Mouse (Mus musculus): ENCODE data around the gene Slc35f1.
A peak's percentile ranks its signal among the peaks of the same experiment; 100 is the strongest.
"Not testable (repeated sequence)": the region's sequence is repeated elsewhere in the genome, so short reads cannot be mapped to it uniquely, and the experiment has no call there.

Slc35f1 gene

DNA sequence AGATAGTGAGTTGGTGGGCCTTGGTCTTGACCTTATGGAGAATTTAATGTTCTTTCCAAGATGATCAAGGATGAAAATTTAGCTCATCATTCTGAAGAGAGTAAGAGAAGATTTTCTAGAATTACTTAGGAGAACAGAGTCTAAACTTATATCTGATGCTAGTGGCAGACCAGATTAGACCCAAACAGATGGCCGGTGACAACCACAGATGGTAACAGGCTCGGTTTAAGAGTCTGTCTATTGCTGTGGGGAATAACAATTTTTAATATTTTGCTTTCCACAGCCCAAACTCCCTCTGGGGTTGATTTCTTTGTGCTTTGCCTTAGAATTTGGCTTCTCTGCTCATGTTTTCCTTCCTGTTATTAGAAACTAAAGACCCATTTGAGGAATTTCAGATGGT, 96.7 kb downstream of the Slc35f1 start:
- DNase-seq (ENCODE audit: low read depth), result no peak

DNA sequence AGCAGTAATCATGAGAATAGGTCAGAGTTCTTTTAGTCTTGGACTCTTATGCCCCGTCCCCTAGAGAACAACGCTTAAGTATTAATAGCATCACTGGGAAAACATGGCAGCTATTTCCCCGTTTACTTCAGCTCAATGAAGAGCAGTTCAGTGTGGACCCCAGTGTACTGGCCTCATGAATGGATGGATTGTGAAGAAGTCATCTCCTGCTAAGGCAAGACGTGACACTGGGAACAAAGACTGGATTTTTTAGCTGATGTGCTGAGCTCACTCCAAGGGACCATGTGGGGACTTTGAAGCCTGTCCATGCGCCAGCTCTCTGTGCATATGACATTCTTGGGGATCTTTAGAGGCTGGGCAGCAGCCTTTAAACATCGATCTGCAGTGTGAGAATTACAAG, 101.2 kb downstream of the Slc35f1 start:
- no peak for DNase-seq (ENCODE audit: low read depth)

DNA sequence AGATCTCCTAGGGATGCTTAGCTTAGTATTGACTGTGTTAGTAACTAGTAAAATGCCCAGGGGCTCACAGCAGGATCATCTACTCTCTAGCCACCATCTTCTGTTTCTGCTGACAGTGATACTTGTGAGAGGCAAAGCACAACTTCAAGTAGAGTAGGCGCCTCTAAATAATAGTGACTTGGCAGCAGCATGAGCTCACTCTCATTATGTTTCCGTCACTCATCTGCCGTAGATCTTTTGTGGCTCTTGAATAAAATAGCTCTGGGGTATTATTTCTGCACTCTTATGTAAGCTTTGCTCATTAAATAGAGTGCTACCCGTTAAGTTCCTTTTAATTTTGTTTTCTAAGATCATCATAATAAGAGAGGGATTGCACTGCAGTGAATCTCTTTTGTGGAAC, 107.1 kb downstream of the Slc35f1 start:
- DNase-seq (ENCODE audit: low read depth), result no peak

DNA sequence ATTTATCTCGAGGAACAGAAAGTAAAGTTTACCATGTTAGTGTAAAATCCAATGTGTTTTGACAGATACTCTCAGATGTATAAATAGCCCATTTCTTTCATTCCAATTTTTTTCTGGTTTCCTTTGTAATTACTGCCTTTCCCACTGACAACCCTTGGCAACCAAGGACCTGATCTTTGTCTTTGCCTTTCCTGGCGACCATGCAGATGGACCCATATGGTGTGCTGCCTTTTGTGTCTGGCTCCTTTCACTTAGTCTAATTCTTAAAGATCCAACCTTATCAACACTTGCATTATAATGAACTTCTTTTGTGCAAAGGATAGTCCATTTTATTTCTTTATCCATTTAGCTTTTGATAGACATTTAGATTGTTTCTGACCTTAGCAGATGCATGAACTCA, 117.5 kb downstream of the Slc35f1 start:
- DNase-seq (ENCODE audit: low read depth), result no peak

DNA sequence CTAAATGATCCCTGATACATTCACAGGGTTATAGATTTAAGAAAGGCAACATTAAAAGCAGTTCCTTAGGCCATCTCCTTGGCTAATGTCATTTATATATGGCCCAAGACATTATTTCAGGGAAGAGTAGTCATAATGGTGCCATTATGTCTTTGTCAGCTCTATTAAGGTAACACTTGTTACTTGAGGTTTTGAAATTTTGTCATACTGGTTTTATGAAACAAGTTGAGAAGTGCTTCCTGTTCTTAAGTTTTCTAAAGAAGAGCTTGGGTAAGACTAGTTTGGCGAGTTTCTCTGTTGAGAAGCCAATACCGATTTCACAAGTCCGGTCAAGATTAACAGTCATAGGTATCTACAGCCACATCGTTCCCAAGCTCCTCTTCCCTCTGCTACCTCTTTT, 122.5 kb downstream of the Slc35f1 start:
- DNase-seq (ENCODE audit: low read depth), result no peak

DNA sequence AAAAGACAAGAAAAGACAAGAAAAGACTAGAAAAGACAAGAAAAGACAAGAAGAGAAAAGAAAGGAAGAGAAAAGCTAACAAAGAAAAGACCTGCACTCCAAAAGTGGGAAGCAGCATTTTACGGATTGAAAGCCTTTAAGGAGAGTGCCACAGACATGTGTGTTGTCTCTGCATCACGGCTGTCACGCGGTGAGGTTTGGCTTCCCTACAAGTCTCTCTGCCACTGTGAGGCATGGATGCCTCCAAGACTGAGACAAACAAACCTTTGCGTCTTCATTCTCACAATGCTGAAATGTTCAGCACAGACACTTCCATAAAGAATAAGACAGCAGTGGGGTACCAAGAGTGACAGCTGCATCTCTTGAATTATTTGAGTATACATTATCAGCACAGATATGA, 124.0 kb downstream of the Slc35f1 start:
- DNase-seq (ENCODE audit: low read depth), result no peak

DNA sequence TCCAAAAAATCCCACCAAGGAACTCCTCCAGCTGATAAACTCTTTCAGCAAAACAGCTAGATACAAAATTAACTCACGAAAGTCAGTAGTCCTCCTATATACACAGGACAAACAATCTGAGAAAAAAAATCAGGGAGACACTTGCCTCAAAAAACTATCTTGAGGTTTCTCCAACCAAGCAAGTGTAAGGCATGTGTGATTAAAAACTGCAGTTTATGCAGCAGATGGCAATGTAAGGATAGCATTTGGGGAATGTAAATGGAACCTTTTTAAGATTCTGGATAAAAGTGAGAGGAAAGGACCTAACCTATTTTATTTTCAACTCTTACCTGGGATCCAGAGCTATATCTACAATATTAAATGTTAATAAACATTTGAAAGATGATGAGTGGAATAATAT, 129.3 kb downstream of the Slc35f1 start:
- no peak for DNase-seq (ENCODE audit: low read depth)

DNA sequence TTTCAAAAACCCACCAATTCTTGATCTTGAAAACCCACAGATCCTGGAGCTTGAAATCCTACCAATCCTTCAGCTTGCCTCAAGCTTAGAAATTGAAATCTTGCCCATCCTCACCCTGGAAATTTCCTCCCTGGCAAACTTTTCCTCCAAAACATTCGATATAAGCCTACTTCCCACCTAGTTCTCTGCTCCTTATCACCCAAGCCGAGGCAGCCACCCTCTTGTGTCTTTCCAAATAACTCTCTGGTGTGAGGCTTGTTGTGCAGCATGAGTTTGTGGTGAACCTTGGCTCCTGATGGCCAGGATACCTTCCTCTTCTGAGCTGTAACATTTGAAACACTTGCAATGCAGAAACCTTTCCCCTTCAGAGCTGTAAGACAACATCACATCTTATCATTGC, 132.6 kb downstream of the Slc35f1 start:
- DNase-seq (ENCODE audit: low read depth), result no peak

DNA sequence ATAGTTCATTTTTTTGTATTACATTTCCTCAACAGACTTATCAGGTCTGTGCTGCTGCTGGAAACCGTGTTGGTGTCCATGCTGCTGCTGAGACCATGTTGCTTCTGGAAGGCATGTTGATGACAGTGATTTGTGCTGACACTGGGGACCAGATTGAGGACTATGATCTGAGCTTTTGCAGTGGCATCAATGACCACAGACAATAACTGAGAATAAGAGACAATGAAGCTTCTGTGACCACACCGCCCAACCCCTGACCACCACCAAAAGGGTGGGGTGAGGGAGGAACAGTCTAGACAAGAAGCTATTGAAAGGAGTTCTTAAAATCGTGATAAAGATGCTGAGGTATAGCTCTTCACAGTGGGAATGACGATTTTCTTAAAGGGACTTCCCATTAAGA, 135.4 kb downstream of the Slc35f1 start:
- no peak for DNase-seq (ENCODE audit: low read depth)

DNA sequence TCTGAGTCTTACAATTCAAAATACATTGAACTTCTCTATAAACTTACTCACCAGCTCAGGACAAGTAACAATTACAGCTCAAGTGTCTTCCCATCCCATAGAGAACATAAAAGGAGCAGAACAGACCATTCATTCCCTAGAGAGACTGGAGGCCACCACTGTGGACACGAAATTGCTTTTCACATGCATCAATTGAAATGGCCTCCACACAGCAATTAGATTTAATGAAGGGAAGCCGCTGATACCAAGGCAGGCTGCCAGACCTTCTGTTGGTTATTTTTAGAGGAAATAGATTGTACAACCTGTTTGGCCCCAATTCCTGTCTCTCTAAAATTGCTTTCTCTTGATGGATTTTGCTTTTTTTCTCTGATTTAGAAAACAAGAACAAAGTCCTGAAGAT, 150.5 kb downstream of the Slc35f1 start:
- DNase-seq (ENCODE audit: low read depth), result no peak

DNA sequence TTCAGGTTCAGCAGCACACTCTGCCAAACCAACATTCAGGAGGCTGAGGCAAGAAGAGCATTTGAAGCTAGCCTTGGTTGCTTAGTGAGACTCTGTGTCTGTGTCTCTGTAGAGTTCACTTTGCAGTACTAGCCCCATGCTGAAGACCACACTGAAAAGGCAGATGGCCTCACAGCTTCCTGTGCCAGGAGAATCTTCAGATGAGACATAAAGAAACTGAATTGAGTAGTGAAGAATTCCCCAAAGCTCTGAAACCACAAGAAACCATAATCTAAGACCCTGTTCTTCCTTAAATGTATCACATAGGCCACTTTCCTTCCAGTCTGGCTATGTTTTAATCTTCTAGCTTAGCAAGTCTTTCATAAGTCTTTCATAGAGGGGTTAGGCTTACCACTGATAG, 161.7 kb downstream of the Slc35f1 start:
- no peak for DNase-seq (ENCODE audit: low read depth)

DNA sequence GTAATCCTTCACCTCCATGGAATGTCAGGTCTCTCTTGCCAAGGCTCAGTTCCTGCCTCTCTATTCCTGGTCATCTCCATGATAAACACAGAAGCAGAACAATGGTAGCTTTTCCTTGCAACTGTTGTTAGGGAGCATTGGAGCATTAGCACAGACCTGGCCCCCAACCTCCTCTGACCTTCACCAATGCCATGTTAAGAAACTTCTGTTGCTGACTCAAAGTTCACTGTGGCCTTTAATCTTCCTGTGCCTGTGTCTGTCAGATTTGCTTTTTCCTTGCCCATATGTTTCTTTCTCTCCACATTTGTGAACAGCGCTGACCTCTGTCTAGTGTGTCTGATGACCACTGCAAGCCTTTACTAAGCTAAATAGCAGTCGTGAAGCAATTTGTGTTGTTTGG, 170.5 kb downstream of the Slc35f1 start:
- no peak for DNase-seq (ENCODE audit: low read depth)

DNA sequence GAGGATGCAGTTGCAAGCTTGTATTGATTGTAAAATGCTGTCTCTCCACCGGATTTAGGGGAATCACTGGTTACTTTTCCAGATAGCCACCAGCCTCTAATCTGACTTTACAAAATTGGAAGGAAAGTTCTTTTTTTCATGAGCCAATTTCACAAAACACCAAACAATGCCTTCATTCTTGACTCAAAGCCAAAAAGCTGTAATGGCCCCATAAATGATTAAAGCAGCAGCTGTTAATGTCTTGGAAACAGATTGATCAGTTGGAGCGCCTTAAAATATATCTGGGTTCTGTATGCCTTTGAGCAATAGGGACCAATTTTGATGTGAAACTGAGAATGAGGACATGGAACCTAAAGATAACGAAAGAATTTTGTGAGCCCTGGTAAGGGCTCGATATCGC, 174.6 kb downstream of the Slc35f1 start:
- no peak for DNase-seq (ENCODE audit: low read depth)

DNA sequence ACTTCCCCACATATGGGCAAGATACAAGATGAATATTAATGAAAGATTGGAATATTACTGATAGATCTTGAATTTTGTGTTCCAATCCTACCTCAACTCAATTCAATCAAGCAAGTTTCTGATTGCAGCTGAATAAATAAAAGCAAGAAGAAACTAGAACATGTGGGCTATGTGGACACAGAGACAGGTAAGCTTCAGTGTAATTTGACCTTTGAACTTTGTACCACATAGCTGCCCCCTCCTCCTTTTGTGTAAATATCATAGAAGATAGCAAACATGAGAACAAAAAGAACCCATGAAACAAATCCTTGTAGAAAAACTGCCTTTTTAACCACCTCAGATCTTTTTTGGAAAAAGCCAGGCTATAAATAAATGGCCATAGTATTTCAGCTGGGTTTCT, 180.8 kb downstream of the Slc35f1 start:
- no peak for DNase-seq (ENCODE audit: low read depth)

DNA sequence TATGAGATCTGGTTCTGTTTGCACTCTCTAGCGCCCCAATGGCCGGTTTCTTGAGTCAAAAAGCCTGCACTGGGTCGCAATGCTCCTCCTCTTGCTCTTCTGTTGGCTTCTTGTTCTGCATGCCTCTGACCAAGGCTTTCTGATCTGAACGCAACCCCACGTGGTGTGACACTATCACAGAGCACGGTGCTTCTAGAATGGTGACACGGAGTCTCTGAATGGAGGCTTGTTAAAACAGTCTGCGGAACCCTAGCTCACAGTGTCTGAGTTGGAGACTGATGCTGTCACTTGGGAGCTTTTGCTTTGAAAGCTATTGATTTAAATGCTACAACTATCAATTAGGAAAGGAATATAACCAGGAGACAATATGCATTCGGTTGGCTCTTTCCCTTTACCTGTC, 183.8 kb downstream of the Slc35f1 start:
- DNase-seq (ENCODE audit: low read depth), result no peak

DNA sequence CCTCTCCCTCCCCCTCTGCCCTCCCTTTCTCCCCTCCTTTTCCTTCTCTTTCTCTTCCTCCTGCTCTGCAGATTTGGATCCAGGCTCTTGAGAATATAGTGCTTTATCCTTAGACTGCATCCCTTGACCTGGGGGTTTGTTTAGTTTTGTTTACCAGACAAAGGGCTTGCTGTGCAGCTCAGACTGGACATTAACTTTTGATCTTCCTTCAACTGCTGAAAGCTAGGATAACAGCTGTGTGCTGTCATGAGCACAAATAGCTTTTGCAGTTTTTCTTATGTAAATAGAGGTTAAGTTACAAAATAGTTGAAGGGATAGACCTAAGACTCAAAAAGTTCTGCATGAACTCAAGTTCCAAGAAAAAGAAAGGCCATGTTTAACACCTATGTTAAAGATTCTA, 184.4 kb downstream of the Slc35f1 start:
- DNase-seq (ENCODE audit: low read depth), result no peak

DNA sequence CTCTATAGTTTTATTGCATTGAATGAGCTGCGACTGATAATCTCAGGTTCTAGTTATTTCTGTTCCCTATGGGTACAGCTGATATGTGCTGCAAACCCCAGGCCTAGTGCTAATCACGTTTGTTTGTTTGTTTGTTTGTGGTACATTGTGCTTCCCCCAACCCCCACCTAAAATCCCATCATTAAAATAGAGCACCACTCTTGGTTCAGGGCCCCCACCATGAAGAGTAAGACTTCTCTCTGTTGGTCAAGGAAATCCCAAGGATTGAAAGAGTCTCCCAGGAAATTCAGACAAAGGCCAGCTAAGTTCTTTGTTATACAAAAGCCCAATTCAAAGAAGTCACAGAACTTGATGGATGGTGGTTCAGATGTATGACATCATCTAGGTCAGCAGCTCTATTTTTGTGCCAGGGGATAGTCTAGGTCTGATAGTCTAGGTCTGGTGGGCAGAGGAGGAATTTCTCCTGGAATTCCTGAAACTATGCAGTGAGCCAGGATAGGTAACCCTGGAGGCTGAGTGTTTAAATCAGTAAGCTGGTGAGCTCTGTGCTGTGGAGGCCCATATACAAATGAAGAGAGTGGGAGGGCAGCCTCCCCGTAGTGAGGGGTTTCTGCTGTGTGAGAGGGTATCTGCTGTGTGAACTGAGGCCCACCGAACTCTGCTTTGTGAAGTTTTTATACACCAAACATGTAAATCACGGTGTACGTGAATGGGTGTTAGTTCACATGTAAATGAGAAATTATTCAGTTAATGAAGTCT, 187.1 kb downstream of the Slc35f1 start:
- peak; percentile 4 for DNase-seq (ENCODE audit: low read depth)

DNA sequence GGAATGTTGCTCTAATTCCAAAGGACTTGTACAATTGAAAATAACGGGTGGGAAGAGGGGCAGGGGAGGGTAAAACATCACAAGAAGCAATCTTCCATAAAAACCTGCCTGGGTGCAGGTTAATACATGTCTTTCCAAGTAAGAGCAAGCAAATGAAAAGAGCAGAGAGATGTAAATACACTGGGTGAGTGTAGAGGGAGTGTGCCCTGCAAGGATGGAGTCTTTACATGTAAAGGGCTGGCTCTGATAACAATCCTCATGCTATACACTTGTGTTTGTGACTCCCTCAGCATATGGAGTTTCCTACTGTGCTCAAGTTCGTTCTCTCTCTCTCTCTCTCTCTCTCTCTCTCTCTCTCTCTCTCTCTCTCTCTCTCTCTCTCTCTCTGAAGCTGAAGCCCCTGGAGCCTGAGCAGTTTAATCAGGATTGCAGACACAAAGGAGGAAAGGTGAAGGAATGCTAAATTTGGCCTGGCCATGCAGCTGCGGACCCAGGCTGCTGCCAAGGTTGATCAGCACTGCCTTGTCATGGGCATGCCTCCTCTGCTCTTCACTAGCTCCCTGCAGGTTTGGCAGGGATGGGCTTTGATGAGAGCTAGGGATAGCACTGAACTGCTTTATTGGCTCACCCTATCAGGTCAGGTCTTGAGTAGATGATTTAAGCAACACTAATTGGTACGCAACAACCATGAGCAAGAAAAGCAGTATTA, 187.9 kb downstream of the Slc35f1 start:
- no peak for DNase-seq (ENCODE audit: low read depth)

DNA sequence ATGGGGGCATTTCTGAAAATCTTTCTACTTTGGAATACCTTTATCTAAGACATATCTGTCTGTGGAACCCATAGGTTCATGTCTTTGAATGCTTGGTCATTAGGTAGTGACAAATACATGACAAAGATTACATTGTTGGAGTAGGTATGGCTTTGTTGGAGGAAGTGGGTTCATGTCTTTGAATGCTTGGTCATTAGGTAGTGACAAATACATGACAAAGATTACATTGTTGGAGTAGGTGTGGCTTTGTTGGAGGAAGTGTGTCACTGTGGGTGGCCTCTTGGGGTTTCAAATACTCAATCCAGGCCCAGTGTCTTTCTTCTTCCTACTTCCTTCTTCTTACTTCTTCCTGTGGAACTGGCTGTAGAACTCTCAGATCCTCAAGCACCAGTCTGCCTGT, 206.4 kb downstream of the Slc35f1 start:
- not testable (repeated sequence) for DNase-seq (ENCODE audit: low read depth)

DNA sequence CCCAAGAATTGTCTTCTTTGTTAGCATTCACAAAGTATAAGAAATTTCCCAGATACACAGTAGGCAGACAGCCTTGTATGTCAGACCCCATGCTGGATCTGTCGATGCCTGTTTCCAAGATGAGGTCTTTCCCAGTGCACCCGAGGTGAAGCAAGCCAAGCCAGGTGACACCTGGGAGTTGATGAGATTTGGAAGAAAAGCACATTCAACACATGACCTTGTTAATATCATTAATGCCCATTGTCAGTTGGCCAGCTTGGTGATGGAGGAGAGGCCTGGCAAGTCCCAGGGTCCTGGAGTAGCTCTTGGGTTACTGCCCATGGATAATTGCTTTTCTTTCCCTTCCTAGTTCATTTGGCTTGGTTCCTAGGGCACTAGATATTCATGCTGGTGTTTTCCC, 214.6 kb downstream of the Slc35f1 start:
- no peak for DNase-seq (ENCODE audit: low read depth)

DNA sequence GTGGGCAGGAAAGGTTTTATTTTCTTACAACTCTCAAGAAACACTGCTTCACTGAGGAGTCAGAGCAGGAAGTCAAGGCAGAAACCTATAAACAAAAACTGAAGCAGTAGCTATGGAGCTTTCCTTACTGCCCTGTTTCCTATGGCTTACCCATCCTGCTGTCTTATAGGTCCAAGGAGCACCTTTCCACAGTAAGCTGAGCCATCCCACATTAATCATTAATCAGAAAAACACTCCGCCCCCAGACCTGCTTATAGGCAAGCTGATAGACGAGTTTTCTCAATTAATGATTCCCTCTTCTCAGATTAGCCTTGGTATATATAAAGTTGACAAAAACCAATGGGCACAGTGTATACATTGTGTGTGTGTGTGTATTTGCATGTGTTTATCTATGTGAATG, 221.4 kb downstream of the Slc35f1 start:
- no peak for DNase-seq (ENCODE audit: low read depth)

DNA sequence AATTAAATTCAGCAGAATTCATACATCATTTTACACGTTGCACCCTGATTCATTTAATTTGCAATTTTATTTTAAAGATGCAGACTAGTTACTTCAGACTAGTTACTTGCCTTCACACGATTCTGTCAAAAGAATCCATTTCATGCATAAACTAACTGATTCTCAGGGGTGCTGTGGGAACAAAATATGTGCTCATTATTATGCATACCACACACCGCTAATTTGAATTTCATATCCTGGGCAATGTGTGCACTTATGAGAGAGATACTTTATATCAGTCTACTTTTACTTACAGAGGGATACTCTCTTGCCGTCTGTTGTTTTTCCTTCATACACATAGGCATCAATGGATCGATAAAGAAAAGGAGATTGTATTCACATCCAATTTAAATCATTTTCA, 228.4 kb downstream of the Slc35f1 start:
- no peak for DNase-seq (ENCODE audit: low read depth)

DNA sequence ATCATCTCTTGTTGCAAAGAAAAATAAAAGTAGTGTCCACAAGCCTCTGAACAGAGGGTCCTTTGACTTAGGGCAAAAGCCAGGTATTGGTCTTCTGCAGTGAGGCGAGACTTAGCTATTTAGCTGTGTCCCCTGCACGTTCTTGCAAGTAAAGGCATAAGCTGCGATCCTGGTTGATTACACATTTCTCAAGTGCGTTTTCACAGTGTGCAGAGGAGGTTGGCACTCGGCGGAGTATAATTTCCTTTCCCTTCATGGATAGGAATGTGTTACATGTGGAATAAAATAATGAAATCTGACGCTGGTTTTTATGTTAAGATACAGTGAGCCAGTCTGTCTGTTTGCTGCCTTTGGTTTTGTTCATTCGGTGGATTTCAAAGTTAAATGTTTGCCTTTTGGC, 232.8 kb downstream of the Slc35f1 start:
- no peak for DNase-seq (ENCODE audit: low read depth)

DNA sequence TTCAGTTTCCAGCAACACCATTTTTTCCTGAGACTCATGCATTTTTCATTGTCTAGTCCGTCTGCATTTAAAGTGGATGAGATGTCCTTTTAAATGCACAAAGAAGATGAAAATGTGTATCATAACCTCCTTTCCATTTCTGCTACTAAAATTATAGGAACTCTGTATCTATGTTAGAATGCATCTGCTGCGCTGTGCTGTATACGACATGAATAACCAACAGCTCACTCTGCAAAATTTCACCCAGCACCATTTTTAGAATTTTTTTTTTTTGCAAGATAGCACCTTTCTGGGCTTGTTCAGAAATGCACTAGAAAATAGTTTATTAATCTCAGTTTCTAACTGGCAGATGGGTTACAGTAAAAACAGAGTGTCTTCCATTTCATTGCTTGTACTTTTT, 236.0 kb downstream of the Slc35f1 start:
- no peak for DNase-seq (ENCODE audit: low read depth)
